Mouse (Mus musculus) skeletal muscle tissue, postnatal 0 days (tissue): Measurements from ENCODE around the gene 1500009C09Rik. TPM values are rescaled to one million over a fixed set of nuclear protein-coding genes. Genes with fewer than 3 reads are reported as not detected.

Experiments
- polyA plus RNA-seq: library from polyadenylated mRNA; unstranded; fragments of >200 nt; fragmentation: Nextera tagmentation; extraction: Ambion mirVana; gene quantifications from 2 replicates; pipeline ENCODE4 v1.2.1, GENCODE M21; 2015

Gene 1500009C09Rik
- not detected in 2 replicates for polyA plus RNA-seq

GRCm38 (mm10) chr15:82252097-82252496 lies at the start of gene 1500009C09Rik:
Gene 1500009C09Rik, plus strand, starts transcription at chr15:82252397.

GRCm38 (mm10) chr15:82212752-82213063 lies 39.5 kb upstream of the 1500009C09Rik start, which contains the start of gene Shisa8:
Gene Shisa8, minus strand, starts transcription at chr15:82212815.

DNA sequence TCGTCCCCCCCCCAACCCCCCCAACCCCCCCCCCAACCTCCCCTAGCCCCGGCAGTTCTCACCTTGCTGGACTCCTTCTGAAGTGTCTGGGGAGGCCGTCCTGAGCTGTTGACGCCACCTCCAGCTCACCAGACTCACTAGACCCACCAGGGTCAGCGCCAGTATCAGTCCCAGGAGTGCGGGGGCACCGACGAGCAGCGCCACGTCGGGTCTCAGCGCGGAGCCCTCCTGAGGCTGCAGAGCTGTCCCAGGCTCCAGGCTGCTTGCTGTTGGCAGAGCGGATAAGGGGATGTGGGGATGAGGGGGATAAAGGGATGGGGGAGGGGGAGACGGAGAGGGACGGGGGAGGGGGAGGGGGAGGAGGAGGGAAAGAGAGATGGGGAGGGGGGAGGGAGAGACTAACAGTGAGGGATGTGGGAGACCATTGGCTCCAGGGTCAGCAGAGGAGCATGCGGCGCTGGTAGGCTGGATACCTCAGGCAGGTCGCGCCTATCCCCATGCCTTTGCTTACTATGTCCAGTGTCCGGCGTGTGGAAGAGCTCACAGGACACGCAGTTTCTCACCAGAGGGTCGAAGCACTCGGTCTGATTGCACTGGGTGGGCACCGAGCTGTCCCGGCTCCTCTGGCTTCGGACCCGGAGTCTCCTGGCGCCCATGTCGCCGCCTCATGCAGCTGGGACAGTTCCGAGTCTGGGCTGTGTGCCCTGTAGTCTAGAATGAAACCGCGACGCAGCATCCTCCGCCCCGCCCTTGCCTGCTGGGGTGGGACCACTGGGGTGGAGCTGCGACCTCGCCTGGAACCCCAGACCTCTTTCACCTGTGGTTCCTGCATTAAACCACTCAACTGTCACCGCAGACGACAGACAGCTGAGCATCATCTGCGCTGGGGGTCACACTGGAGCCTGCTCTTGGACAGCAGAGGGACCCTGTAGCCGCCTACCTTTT lies 28.3 kb upstream of the 1500009C09Rik start, which contains the start of gene Tnfrsf13c:
Gene Tnfrsf13c (minus strand): TSS at position 713 of the 945 bp plus-strand sequence.

DNA sequence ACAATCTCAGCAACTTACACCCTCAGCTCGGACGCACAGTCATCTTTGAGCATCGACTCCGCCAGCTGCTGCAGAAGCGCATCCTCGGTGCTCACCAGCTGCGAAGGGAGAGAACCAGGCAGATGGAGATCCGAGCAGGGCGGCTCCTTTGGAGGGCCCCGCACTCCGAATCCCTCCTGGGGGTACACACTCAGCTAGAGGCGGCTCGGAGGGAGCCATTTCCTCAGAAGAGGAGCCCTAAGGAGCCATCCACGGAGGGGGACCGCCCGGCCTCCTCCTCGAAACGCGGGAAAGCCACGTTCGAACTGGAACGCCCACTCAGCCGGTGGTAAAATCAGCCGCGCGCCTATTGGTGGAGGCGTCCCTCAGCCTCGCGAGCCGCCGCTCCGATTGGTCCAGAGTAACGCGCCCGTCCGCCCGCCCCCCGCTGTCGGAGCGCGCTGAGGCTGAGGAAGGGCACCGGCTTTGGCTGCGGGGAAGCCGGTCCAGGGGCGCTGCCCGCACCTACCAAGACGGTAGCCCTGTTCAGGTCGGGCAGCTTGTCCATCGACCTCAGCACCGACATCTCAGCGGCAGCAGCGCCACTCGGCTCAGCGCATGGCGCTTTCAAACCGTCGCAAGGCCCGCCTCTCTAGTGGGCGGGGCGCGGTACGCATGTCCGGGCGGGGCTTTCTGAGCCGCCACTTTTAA lies 7.9 kb upstream of the 1500009C09Rik start, which contains the start of gene Cenpm:
Gene Cenpm (minus strand): TSS at position 634 of the 690 bp plus-strand sequence.

GRCm38 (mm10) chr15:82274593-82274926 lies 22.4 kb downstream of the 1500009C09Rik start, which contains the start of gene Sept3:
Gene Sept3, plus strand, starts transcription at chr15:82274893.

DNA sequence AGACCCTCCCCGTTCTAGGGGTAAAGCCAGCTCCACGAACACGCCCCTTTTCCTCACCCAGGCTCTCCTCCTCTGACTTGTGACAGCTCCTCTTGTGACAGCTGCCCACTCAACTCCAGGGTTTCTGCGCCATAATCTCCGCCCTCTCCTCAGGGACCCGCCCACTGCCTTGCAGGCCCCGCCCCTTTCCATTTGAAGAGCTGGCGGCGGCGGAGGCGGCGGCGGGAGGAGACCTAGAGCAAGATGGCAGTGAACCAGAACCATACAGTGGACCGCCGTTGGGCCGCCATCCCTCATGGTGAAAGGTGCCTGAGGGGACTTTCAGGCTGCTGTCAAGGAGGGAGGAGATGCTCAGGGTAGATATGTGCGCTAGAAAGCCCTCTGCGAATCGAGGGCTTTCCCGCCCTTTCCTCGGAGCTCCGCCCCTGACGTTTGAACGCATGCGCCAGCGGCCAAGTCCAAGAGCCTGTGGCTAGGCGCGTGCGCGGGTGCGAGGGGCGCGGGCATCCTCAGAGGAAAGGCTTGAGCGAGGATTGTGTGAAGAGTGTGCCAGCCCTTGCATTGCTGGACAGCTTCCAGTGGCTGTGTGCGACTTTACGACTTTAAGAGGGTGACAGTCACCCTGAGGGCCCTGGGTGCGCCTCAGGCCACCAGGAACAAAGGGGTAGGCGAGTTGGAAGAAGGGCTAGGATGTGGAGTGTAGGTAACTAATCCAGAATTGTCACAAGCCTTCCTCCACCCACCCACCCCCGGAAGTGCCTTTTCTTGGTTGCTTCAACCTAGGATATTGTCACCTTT lies 46.8 kb downstream of the 1500009C09Rik start, which contains the start of gene Wbp2nl:
Gene Wbp2nl (plus strand): TSS at position 191 of the 798 bp plus-strand sequence.

Other genes with a start within 250 kb of the 1500009C09Rik start
- gene Desi1, start 218.5 kb upstream of the 1500009C09Rik start, polyA plus RNA-seq: 12.9 and 13.2 TPM in 2 replicates
- gene Snu13, start 204.8 kb upstream of the 1500009C09Rik start, polyA plus RNA-seq: 101 and 109 TPM in 2 replicates
- gene 4930407I10Rik, start 193.2 kb upstream of the 1500009C09Rik start, polyA plus RNA-seq: not detected in 2 replicates
- not detected in 2 replicates for gene Mei1, start 182.4 kb upstream of the 1500009C09Rik start, polyA plus RNA-seq
- gene Ccdc134, start 124.5 kb upstream of the 1500009C09Rik start, polyA plus RNA-seq: 35.9 and 41.2 TPM in 2 replicates
- 53.6 and 63.8 TPM in 2 replicates for gene Srebf2, start 105.2 kb upstream of the 1500009C09Rik start, polyA plus RNA-seq
- gene Shisa8, start 39.6 kb upstream of the 1500009C09Rik start, polyA plus RNA-seq: not detected in 2 replicates
- not detected in 2 replicates for gene Tnfrsf13c, start 28.0 kb upstream of the 1500009C09Rik start, polyA plus RNA-seq
- 16.6 and 17.2 TPM in 2 replicates for gene Cenpm, start 7.6 kb upstream of the 1500009C09Rik start, polyA plus RNA-seq
- gene Sept3, start 22.5 kb downstream of the 1500009C09Rik start, polyA plus RNA-seq: 0.36 and 0.61 TPM in 2 replicates
- gene Wbp2nl, start 46.6 kb downstream of the 1500009C09Rik start, polyA plus RNA-seq: 0.13 TPM in 1 of 2 replicates, not detected in the other
- 22.9 and 32.5 TPM in 2 replicates for gene Naga, start 86.5 kb downstream of the 1500009C09Rik start, polyA plus RNA-seq
- gene Pheta2, start 86.5 kb downstream of the 1500009C09Rik start, polyA plus RNA-seq: 7.2 and 7.9 TPM in 2 replicates
- 287 and 311 TPM in 2 replicates for gene Smdt1, start 86.6 kb downstream of the 1500009C09Rik start, polyA plus RNA-seq
- gene Ndufa6, start 101.9 kb downstream of the 1500009C09Rik start, polyA plus RNA-seq: 708 and 911 TPM in 2 replicates
- 9.3 and 11.8 TPM in 2 replicates for gene Cyp2d22, start 127.9 kb downstream of the 1500009C09Rik start, polyA plus RNA-seq
- gene Cyp2d11, start 141.6 kb downstream of the 1500009C09Rik start, polyA plus RNA-seq: not detected in 2 replicates
- gene Cyp2d10, start 154.8 kb downstream of the 1500009C09Rik start, polyA plus RNA-seq: 0.11 and 0.22 TPM in 2 replicates
- gene Cyp2d9, start 181.0 kb downstream of the 1500009C09Rik start, polyA plus RNA-seq: 0.19 TPM in 1 of 2 replicates, not detected in the other